Mouse (Mus musculus) liver, embryonic 13.5 days (tissue): Measurements from ENCODE around the gene Rragd. TPM values are rescaled to one million over a fixed set of nuclear protein-coding genes. Genes with fewer than 3 reads are reported as not detected.
A peak's percentile ranks its signal among the peaks of the same experiment; 100 is the strongest.

Source experiments
- ATAC-seq: fragments of 200-750 bp; cut with Nextera tagmentation; 2 replicates; pipeline ENCODE4 v1.8.0; 2017; ENCODE audit warnings: low read depth, mild to moderate bottlenecking, moderate number of reproducible peaks, moderate library complexity
- DNase-seq: peaks from one replicate; pipeline ENCODE4 v3.0.0; 2022
- H3K27ac ChIP-seq: fragments of 300-500 bp; sonication (generic); 2 replicates; pipeline ENCODE4 v1.5.1; 2015; ENCODE audit warnings: moderate library complexity, mild to moderate bottlenecking, inconsistent platforms
- H3K27me3 ChIP-seq: fragments of 300-500 bp; sonication (generic); 2 replicates; pipeline ENCODE4 v1.6.1; 2015; ENCODE audit warnings: mild to moderate bottlenecking, inconsistent platforms
- H3K36me3 ChIP-seq: fragments of 300-500 bp; sonication (generic); 2 replicates; pipeline ENCODE4 v1.6.1; 2015; ENCODE audit warnings: mild to moderate bottlenecking, inconsistent platforms
- H3K4me1 ChIP-seq: fragments of 300-500 bp; sonication (generic); replicated peaks from 2 replicates; pipeline ENCODE4 v1.6.1; 2015; ENCODE audit warnings: inconsistent platforms
- H3K4me2 ChIP-seq: fragments of 300-500 bp; sonication (generic); 2 replicates; pipeline ENCODE4 v1.6.1; 2015; ENCODE audit warnings: inconsistent platforms, mild to moderate bottlenecking, moderate library complexity
- H3K4me3 ChIP-seq: fragments of 300-500 bp; sonication (generic); replicated peaks from 2 replicates; pipeline ENCODE4 v1.5.1; 2015; ENCODE audit warnings: mild to moderate bottlenecking, inconsistent platforms
- H3K9ac ChIP-seq: fragments of 300-500 bp; sonication (generic); 2 replicates; pipeline ENCODE4 v1.6.1; 2015; ENCODE audit warnings: mild to moderate bottlenecking, inconsistent platforms
- H3K9me3 ChIP-seq: fragments of 300-500 bp; sonication (generic); replicated peaks from 2 replicates; pipeline ENCODE4 v1.6.1; 2016; ENCODE audit warnings: inconsistent platforms
- WGBS: fragments of 180-500 bp; shearing (Covaris S2); methylation state at CpG from one replicate; pipeline ENCODE4 v1.1.7; 2015; ENCODE audit not compliant: insufficient replicate concordance; 5-methylcytosine and 5-hydroxymethylcytosine counted together
- polyA plus RNA-seq: library from polyadenylated mRNA; unstranded; fragments of >200 nt; fragmentation: Nextera tagmentation; extraction: Ambion mirVana; gene quantifications from 2 replicates; pipeline ENCODE4 v1.2.1, GENCODE M21; 2015

The Rragd gene
- polyA plus RNA-seq, 1 experiment from 2014 or later, result 3.6 TPM

- ATAC-seq (no peak), DNase-seq (no peak)
- Histone ChIP-seq H3K4me3 (no peak overlapping the region), H3K27me3 (no peaks in the 10 kb centered on the region), H3K9ac (no peak overlapping the region), H3K4me1 (no peaks in the 10 kb centered on the region), H3K9me3 (no peaks in the 10 kb centered on the region), H3K36me3 (no peaks in the 10 kb centered on the region), H3K27ac (no peak overlapping the region), H3K4me2 (no peak overlapping the region)
- WGBS, result 76% methylated on average over 4 of the region's 4 CpGs
These were observed 29.6 kb downstream of the Rragd start for GRCm38 (mm10) chr4:33012484-33012883.

GRCm38 (mm10) chr4:33018361-33018999 is 35.6 kb downstream of the Rragd start:
- Histone ChIP-seq H3K4me2 (no peak overlapping the region), H3K27ac (no peak overlapping the region), H3K9me3 (no peaks in the 10 kb centered on the region), H3K4me1 (no peaks in the 10 kb centered on the region), H3K4me3 (no peak overlapping the region), H3K36me3 (no peaks in the 10 kb centered on the region), H3K27me3 (peaks cover 9% of the 10 kb centered on the region), H3K9ac (no peak overlapping the region)
- DNase-seq (peak; percentile 72), ATAC-seq (peak; percentile 73; the same call in 1 of the 2 replicates)
- 25% methylated on average over 9 of the region's 9 CpGs for WGBS

GRCm38 (mm10) chr4:33024420-33024819 is 41.6 kb downstream of the Rragd start:
- Histone ChIP-seq H3K27me3 (peaks cover 21% of the 10 kb centered on the region), H3K9me3 (no peaks in the 10 kb centered on the region), H3K9ac (no peak overlapping the region), H3K4me1 (peaks cover 11% of the 10 kb centered on the region), H3K4me3 (no peak overlapping the region), H3K27ac (no peak overlapping the region), H3K36me3 (peaks cover 3% of the 10 kb centered on the region; the same call in 1 of the 2 replicates), H3K4me2 (no peak overlapping the region)
- 59% methylated on average over 8 of the region's 8 CpGs for WGBS
- DNase-seq (no peak), ATAC-seq (no peak)

- Histone ChIP-seq H3K36me3 (peaks cover 3% of the 10 kb centered on the region; the same call in 1 of the 2 replicates), H3K4me3 (no peak overlapping the region), H3K27me3 (peaks cover 18% of the 10 kb centered on the region), H3K27ac (no peak overlapping the region), H3K9me3 (no peaks in the 10 kb centered on the region), H3K9ac (no peak overlapping the region), H3K4me2 (no peak overlapping the region), H3K4me1 (peaks cover 42% of the 10 kb centered on the region)
- ATAC-seq (no peak), DNase-seq (no peak)
- WGBS, result 85% methylated on average over 7 of the region's 7 CpGs
These were observed 46.3 kb downstream of the Rragd start for GRCm38 (mm10) chr4:33029104-33029503.

GRCm38 (mm10) chr4:33030264-33031194 is 47.7 kb downstream of the Rragd start:
- Histone ChIP-seq H3K27me3 (peaks cover 18% of the 10 kb centered on the region), H3K27ac (peak overlapping the region; percentile 88), H3K9me3 (no peaks in the 10 kb centered on the region), H3K9ac (peak overlapping the region; percentile 92), H3K36me3 (peaks cover 6% of the 10 kb centered on the region), H3K4me2 (peak overlapping the region; percentile 90), H3K4me1 (peaks cover 47% of the 10 kb centered on the region), H3K4me3 (peak overlapping the region; percentile 84)
- peak; percentile 69 for ATAC-seq
- 4% methylated on average over 55 of the region's 55 CpGs for WGBS
- peak; percentile 13 for DNase-seq

GRCm38 (mm10) chr4:33031195-33031960 is 48.5 kb downstream of the Rragd start, which contains the start of gene Ube2j1:
Gene Ube2j1, plus strand, starts transcription at chr4:33031416.
- peaks cover 18% of the 10 kb centered on the region for H3K27me3 ChIP-seq
- under 1% methylated on average over 123 of the region's 123 CpGs for WGBS
- H3K4me2 ChIP-seq, result peak within 1 kb of the TSS; percentile 90
- H3K36me3 ChIP-seq, result peaks cover 15% of the 10 kb centered on the region
- H3K9me3 ChIP-seq, result no peaks in the 10 kb centered on the region
- peak within 1 kb of the TSS; percentile 88 for H3K27ac ChIP-seq
- peak within 1 kb of the TSS; percentile 84 for H3K4me3 ChIP-seq
- peaks cover 47% of the 10 kb centered on the region for H3K4me1 ChIP-seq
- ATAC-seq (peak; percentile 99), DNase-seq (peak; percentile 87)
- H3K9ac ChIP-seq, result peak within 1 kb of the TSS; percentile 92

GRCm38 (mm10) chr4:33032045-33032444 is 49.2 kb downstream of the Rragd start:
- H3K4me1 ChIP-seq, result peaks cover 45% of the 10 kb centered on the region
- WGBS, result 27% methylated on average over 4 of the region's 4 CpGs
- H3K9ac ChIP-seq, result peak overlapping the region; percentile 92
- H3K9me3 ChIP-seq, result no peaks in the 10 kb centered on the region
- ATAC-seq, result no peak
- peak overlapping the region; percentile 90 for H3K4me2 ChIP-seq
- H3K4me3 ChIP-seq, result peak overlapping the region; percentile 84
- DNase-seq, result no peak
- peaks cover 18% of the 10 kb centered on the region for H3K27me3 ChIP-seq
- H3K27ac ChIP-seq, result peak overlapping the region; percentile 88; the same call in 1 of the 2 replicates
- peaks cover 21% of the 10 kb centered on the region for H3K36me3 ChIP-seq

GRCm38 (mm10) chr4:33033515-33033914 is 50.7 kb downstream of the Rragd start:
- Histone ChIP-seq H3K9me3 (no peaks in the 10 kb centered on the region), H3K36me3 (peaks cover 23% of the 10 kb centered on the region), H3K4me3 (no peak overlapping the region), H3K4me1 (peaks cover 36% of the 10 kb centered on the region), H3K4me2 (no peak overlapping the region), H3K27me3 (peaks cover 14% of the 10 kb centered on the region), H3K27ac (no peak overlapping the region), H3K9ac (no peak overlapping the region)
- 38% methylated on average over 6 of the region's 6 CpGs for WGBS
- ATAC-seq, result no peak
- no peak for DNase-seq

GRCm38 (mm10) chr4:33039826-33040225 is 57.0 kb downstream of the Rragd start:
- DNase-seq, result no peak
- H3K4me1 ChIP-seq, result 0 out of 2 replicates have a peak, but pooled peaks cover 3% of the 10 kb centered on the region
- ATAC-seq, result no peak
- no peak overlapping the region for H3K9ac ChIP-seq
- WGBS, result 62% methylated on average over 4 of the region's 4 CpGs
- no peak overlapping the region for H3K4me3 ChIP-seq
- peaks cover 77% of the 10 kb centered on the region for H3K36me3 ChIP-seq
- H3K27ac ChIP-seq, result no peak overlapping the region
- no peaks in the 10 kb centered on the region for H3K27me3 ChIP-seq
- H3K9me3 ChIP-seq, result no peaks in the 10 kb centered on the region
- H3K4me2 ChIP-seq, result no peak overlapping the region

- ATAC-seq, result no peak
- Histone ChIP-seq H3K9me3 (no peaks in the 10 kb centered on the region), H3K4me1 (no peaks in the 10 kb centered on the region), H3K9ac (no peak overlapping the region), H3K27ac (no peak overlapping the region), H3K36me3 (peaks cover 63% of the 10 kb centered on the region), H3K27me3 (no peaks in the 10 kb centered on the region), H3K4me3 (no peak overlapping the region), H3K4me2 (no peak overlapping the region)
- DNase-seq, result no peak
- WGBS, result 88% methylated on average over 11 of the region's 11 CpGs
These were observed 66.8 kb downstream of the Rragd start for GRCm38 (mm10) chr4:33049601-33050000.

GRCm38 (mm10) chr4:33052055-33052454 is 69.2 kb downstream of the Rragd start:
- H3K9me3 ChIP-seq, result no peaks in the 10 kb centered on the region
- no peak overlapping the region for H3K27ac ChIP-seq
- WGBS, result 86% methylated on average over 3 of the region's 3 CpGs
- H3K4me3 ChIP-seq, result no peak overlapping the region
- no peak for ATAC-seq
- H3K4me2 ChIP-seq, result no peak overlapping the region
- no peaks in the 10 kb centered on the region for H3K4me1 ChIP-seq
- H3K9ac ChIP-seq, result no peak overlapping the region
- no peaks in the 10 kb centered on the region for H3K27me3 ChIP-seq
- no peak for DNase-seq
- H3K36me3 ChIP-seq, result peaks cover 41% of the 10 kb centered on the region
